Mouse (Mus musculus): Measurements from ENCODE around the gene Clstn3. TPM values are rescaled to one million over a fixed set of nuclear protein-coding genes. Genes with fewer than 3 reads are reported as not detected.

Gene Clstn3
- polyA plus RNA-seq, 1 experiment = 4.6 TPM

- WGBS = 81% methylated on average over 6 of the region's 6 CpGs
- no peaks in the 10 kb centered on the region; the same call in 1 of the 2 replicates for H3K4me1 ChIP-seq (ENCODE audit: control insufficient read depth, insufficient read depth, low read length)
- TF ChIP-seq CTCF (IDR thresholded peaks at IDR 0.05; ENCODE audit: control insufficient read depth, insufficient read depth, low read length) (no peak), POLR2A (IDR thresholded peaks at IDR 0.05; ENCODE audit: borderline replicate concordance, control insufficient read depth, low read depth, low read length) (no peak)
- H3K27ac ChIP-seq (ENCODE audit: control insufficient read depth, insufficient read depth, low read depth, low read length, poor library complexity) = no peak overlapping the region
- no peak overlapping the region for H3K4me3 ChIP-seq (replicated peaks; ENCODE audit: control insufficient read depth, low read depth, low read length)
These were observed 1.1 kb upstream of the Clstn3 start for GRCm38 (mm10) chr6:124465729-124466128.

GRCm38 (mm10) chr6:124465299-124465698 is 705 bp upstream of the Clstn3 start:
- TF ChIP-seq CTCF (IDR thresholded peaks at IDR 0.05; ENCODE audit: control insufficient read depth, insufficient read depth, low read length) = no peak
- no peak for TF ChIP-seq POLR2A (IDR thresholded peaks at IDR 0.05; ENCODE audit: borderline replicate concordance, control insufficient read depth, low read depth, low read length)
- Histone ChIP-seq H3K4me3 (replicated peaks; ENCODE audit: control insufficient read depth, low read depth, low read length) (no peak overlapping the region), H3K4me1 (ENCODE audit: control insufficient read depth, insufficient read depth, low read length) (no peaks in the 10 kb centered on the region; the same call in 1 of the 2 replicates), H3K27ac (ENCODE audit: control insufficient read depth, insufficient read depth, low read depth, low read length, poor library complexity) (no peak overlapping the region)
- WGBS = 60% methylated on average over 6 of the region's 6 CpGs

GRCm38 (mm10) chr6:124463881-124464291 is 708 bp downstream of the Clstn3 start:
- 2% methylated on average over 8 of the region's 8 CpGs for WGBS
- Histone ChIP-seq H3K4me3 (replicated peaks; ENCODE audit: control insufficient read depth, low read depth, low read length) (no peak overlapping the region), H3K4me1 (ENCODE audit: control insufficient read depth, insufficient read depth, low read length) (no peaks in the 10 kb centered on the region; the same call in 1 of the 2 replicates), H3K27ac (ENCODE audit: control insufficient read depth, insufficient read depth, low read depth, low read length, poor library complexity) (no peak overlapping the region)
- no peak for TF ChIP-seq CTCF (IDR thresholded peaks at IDR 0.05; ENCODE audit: control insufficient read depth, insufficient read depth, low read length)
- TF ChIP-seq POLR2A (IDR thresholded peaks at IDR 0.05; ENCODE audit: borderline replicate concordance, control insufficient read depth, low read depth, low read length) = no peak

GRCm38 (mm10) chr6:124459388-124459787 is 5.2 kb downstream of the Clstn3 start:
- Histone ChIP-seq H3K27ac (ENCODE audit: control insufficient read depth, insufficient read depth, low read depth, low read length, poor library complexity) (no peak overlapping the region), H3K4me3 (replicated peaks; ENCODE audit: control insufficient read depth, low read depth, low read length) (no peak overlapping the region), H3K4me1 (ENCODE audit: control insufficient read depth, insufficient read depth, low read length) (no peaks in the 10 kb centered on the region; the same call in 1 of the 2 replicates)
- TF ChIP-seq POLR2A (IDR thresholded peaks at IDR 0.05; ENCODE audit: borderline replicate concordance, control insufficient read depth, low read depth, low read length) (no peak), CTCF (IDR thresholded peaks at IDR 0.05; ENCODE audit: control insufficient read depth, insufficient read depth, low read length) (no peak)
- WGBS = 16% methylated on average over 4 of the region's 4 CpGs

GRCm38 (mm10) chr6:124458505-124458904 is 6.1 kb downstream of the Clstn3 start:
- TF ChIP-seq POLR2A (IDR thresholded peaks at IDR 0.05; ENCODE audit: borderline replicate concordance, control insufficient read depth, low read depth, low read length) (no peak), CTCF (IDR thresholded peaks at IDR 0.05; ENCODE audit: control insufficient read depth, insufficient read depth, low read length) (no peak)
- H3K4me1 ChIP-seq (ENCODE audit: control insufficient read depth, insufficient read depth, low read length) = no peaks in the 10 kb centered on the region
- no peak overlapping the region for H3K27ac ChIP-seq (ENCODE audit: control insufficient read depth, insufficient read depth, low read depth, low read length, poor library complexity)
- 86% methylated on average over 11 of the region's 11 CpGs for WGBS
- H3K4me3 ChIP-seq (replicated peaks; ENCODE audit: control insufficient read depth, low read depth, low read length) = no peak overlapping the region

- TF ChIP-seq POLR2A (IDR thresholded peaks at IDR 0.05; ENCODE audit: borderline replicate concordance, control insufficient read depth, low read depth, low read length) (no peak), CTCF (IDR thresholded peaks at IDR 0.05; ENCODE audit: control insufficient read depth, insufficient read depth, low read length) (no peak)
- no peaks in the 10 kb centered on the region for H3K4me1 ChIP-seq (ENCODE audit: control insufficient read depth, insufficient read depth, low read length)
- 90% methylated on average over 5 of the region's 5 CpGs for WGBS
These were observed 6.8 kb downstream of the Clstn3 start for GRCm38 (mm10) chr6:124457827-124458226.

GRCm38 (mm10) chr6:124456243-124456642 is 8.4 kb downstream of the Clstn3 start:
- WGBS = 88% methylated on average over 5 of the region's 5 CpGs
- Histone ChIP-seq H3K4me3 (replicated peaks; ENCODE audit: control insufficient read depth, low read depth, low read length) (no peak overlapping the region), H3K4me1 (ENCODE audit: control insufficient read depth, insufficient read depth, low read length) (no peaks in the 10 kb centered on the region), H3K27ac (ENCODE audit: control insufficient read depth, insufficient read depth, low read depth, low read length, poor library complexity) (no peak overlapping the region)
- TF ChIP-seq POLR2A (IDR thresholded peaks at IDR 0.05; ENCODE audit: borderline replicate concordance, control insufficient read depth, low read depth, low read length) (no peak), CTCF (IDR thresholded peaks at IDR 0.05; ENCODE audit: control insufficient read depth, insufficient read depth, low read length) (no peak)

More at GRCm38 (mm10) chr6:124457827-124458226, 6.8 kb downstream of the Clstn3 start:
- Histone ChIP-seq H3K27ac (ENCODE audit: control insufficient read depth, insufficient read depth, low read depth, low read length, poor library complexity) (no peak overlapping the region), H3K4me3 (replicated peaks; ENCODE audit: control insufficient read depth, low read depth, low read length) (no peak overlapping the region)

- no peak overlapping the region for H3K27ac ChIP-seq (ENCODE audit: control insufficient read depth, insufficient read depth, low read depth, low read length, poor library complexity)
- no peaks in the 10 kb centered on the region for H3K4me1 ChIP-seq (ENCODE audit: control insufficient read depth, insufficient read depth, low read length)
- TF ChIP-seq POLR2A (IDR thresholded peaks at IDR 0.05; ENCODE audit: borderline replicate concordance, control insufficient read depth, low read depth, low read length) (no peak), CTCF (IDR thresholded peaks at IDR 0.05; ENCODE audit: control insufficient read depth, insufficient read depth, low read length) (no peak)
- 83% methylated on average over 4 of the region's 4 CpGs for WGBS
- H3K4me3 ChIP-seq (replicated peaks; ENCODE audit: control insufficient read depth, low read depth, low read length) = no peak overlapping the region
These were observed 10.8 kb downstream of the Clstn3 start for GRCm38 (mm10) chr6:124453756-124454155.

GRCm38 (mm10) chr6:124451995-124452394 is 12.6 kb downstream of the Clstn3 start:
- WGBS = 74% methylated on average over 3 of the region's 3 CpGs
- Histone ChIP-seq H3K27ac (ENCODE audit: control insufficient read depth, insufficient read depth, low read depth, low read length, poor library complexity) (no peak overlapping the region), H3K4me1 (ENCODE audit: control insufficient read depth, insufficient read depth, low read length) (no peaks in the 10 kb centered on the region), H3K4me3 (replicated peaks; ENCODE audit: control insufficient read depth, low read depth, low read length) (no peak overlapping the region)
- TF ChIP-seq POLR2A (IDR thresholded peaks at IDR 0.05; ENCODE audit: borderline replicate concordance, control insufficient read depth, low read depth, low read length) = no peak
- no peak for TF ChIP-seq CTCF (IDR thresholded peaks at IDR 0.05; ENCODE audit: control insufficient read depth, insufficient read depth, low read length)

All from bone marrow, adult 2 months (tissue).